Mouse (Mus musculus): Measurements from ENCODE around the gene Dcaf8.
"Not testable (repeated sequence)": the region's sequence is repeated elsewhere in the genome, so short reads cannot be mapped to it uniquely, and the experiment has no call there.

The Dcaf8 gene

DNA sequence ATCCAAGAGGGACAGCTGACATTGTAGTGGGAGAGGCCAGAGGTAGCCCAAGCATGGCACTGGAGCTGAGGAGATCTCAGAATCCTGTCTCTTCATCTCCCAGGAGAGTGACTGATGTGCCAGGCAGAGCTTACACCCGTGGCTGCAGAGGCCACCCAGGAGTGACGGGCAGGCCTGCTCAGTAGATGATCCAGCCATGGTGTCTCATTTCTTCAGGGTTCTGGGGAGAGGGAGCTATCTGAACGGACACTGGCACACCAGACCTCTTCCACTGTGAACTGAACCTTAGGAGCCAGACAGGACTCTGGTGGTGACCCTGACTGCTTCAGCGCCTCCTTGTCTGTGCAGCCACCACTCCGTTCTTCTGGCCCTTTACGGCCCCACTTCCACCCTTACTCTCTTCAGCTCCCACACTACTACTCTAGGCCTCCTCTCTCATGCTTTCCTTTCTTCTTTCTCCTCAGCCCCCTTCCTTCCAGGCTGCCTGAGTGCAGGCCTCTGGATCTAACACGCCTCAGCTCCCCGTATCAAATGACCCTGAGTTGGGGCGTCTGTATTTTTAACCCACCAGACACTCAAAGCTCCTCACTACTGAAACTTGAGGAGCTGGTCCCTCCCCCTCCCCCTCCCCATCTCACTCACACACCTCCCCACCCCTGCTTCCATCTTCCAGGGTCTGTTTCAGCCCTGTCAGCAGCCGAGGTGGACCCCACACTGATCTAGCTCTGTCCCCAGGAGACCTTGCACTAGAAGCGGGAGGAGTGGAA is 73.6 kb downstream of the Dcaf8 start:
- DNase-seq = no peak

DNA sequence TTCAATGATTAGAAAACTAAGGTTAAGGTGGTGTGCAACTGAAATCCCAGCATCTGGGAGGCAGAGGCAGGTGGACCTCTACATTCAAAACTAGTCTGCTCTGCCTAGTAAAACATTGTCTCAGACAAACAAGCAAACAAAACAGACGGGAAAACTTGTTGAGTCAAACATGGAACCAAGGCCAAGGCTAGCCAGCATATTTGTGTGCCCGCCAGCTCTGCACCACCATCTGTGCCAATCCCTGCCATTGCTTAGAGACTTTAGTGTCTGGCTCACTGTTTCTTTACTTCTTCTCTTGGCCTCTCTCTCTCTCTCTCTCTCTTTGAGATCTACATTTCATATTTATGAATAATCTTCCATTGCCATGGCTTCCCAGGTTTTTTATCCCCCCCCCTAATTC is 80.3 kb downstream of the Dcaf8 start:
- DNase-seq = no peak

DNA sequence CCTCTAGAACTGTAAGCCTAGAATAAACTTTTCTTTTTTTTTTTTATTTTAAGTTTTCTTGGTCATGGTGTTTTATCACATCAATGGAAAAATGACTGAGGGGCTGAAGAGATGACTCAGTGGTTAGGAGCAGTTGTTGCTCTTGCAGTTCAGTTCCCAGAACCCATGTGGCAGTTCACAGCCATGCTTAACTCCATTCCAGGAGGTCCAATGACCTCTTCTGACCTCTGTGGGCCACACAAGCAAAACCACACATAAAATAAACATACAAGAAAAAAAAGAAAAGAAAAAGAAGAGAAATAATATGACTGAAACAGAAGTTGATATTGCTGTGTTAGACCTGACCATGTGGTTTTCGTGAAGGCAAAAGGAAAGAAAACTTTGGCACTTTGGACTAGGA is 81.3 kb downstream of the Dcaf8 start:
- DNase-seq = no peak

DNA sequence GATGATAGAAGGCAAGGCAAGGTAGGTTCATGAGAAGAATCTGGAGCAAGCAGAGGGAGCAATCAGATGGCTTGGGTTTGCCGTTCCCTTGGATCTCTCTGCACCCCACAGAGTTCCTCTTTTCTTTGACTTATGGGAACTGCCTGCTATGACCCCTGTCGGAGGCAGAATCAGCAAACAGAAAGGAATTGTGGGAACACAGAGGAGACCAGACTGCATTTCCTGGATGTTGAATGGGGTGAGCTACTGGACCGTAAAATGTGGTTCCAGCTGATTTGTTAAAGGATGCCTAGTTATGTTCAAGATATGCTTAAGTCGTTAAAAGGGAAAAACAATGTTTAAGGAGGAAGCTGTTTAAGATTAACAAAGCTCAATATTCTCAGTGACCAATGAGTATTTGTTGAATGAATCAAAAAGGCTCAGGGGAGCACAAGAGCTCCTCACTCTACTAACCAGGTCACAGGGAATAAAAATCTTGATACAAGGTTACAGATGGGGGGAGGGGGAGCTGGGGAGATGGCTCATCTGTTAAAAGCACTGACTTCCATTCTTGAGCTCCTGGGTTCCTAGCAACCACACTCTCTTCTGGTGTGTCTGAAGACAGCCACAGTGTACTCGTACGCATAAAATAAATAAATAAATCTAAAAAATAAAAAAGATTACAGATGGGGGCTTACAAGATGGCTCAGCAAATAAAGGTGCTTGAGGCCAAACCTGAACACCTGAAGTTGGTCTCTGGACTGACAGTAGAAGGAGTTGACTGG is 93.2 kb downstream of the Dcaf8 start:
- no peak for DNase-seq

DNA sequence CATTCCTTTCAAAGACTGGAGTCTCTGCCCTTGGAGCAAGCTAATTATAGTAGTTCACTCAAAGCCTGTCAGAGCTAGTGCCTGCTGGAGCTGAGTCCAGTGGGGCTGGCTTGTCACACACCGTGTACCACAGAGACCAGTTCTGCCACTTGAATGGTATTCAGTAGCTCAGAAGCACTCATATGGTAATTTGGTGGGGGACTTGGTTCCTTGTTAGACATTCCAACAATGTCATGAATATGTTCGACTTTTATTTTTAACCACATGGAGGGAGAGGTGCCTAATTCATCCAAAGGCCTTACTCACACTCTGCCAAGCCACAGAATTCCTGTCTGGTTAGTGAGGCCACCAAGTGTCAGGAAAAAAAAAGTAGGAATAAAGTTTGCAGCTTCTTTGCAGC is 94.5 kb downstream of the Dcaf8 start:
- DNase-seq = peak; percentile 32

DNA sequence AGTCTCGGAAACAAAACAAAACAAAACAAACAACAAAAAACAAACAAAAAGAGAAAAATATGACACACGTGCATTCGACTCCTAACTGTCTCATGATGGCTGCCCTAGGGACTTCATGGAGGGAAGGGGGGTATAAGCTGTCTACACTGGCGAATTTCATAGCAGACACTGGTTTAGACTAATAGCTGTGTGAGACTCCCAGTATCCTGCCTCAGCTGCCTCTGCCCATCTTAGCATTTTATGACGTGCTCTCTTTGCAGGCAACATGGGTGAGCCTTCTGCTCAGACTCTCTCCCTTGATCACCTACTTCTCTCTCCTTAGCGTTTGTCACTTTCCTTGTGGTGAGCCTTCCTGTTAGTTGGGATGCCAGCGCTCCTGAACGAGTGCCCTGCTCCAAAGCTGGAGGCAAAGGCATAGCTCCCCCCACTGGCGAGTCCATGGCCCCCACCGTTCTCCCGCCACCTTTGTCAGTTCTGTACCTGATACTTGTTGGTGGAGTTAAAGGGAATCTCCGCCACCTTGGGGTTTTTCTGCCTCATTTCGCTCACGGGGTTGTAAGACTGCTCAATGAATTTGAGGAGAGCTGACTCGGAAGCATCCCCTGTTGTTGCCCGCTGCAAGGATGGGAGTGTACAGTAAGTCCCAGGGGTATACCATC is 95.8 kb downstream of the Dcaf8 start:
- peak; percentile 46 for DNase-seq

DNA sequence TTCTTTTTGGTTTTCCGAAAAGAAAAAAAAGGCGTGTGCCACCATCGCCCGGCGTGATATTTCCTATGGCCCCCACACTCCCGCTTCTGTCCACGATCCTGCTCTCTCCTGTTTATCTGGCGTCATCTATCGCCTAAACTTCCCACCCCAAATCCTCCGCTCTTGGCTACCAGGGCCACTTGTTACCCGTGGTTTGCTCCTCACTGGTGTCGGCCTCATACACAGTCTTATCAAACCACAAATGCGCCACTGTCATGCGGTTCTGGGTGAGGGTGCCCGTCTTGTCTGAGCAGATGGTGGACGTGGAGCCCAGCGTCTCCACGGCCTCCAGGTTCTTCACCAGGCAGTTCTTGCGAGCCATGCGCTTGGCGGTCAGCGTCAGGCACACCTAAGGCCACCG is 96.8 kb downstream of the Dcaf8 start:
- DNase-seq = not testable (repeated sequence)

Data from lung, postnatal 10 days (tissue).